Mouse (Mus musculus) CH12.LX (cell line): ENCODE measurements around the gene Med8.

Experiments used
- CHD2 ChIP-seq: IDR thresholded peaks from 2 replicates; pipeline ENCODE4 v1.6.1; 2011; ENCODE audit warnings: low read length, improper control_type of control experiment
- CTCF ChIP-seq, 2 experiments: IDR thresholded peaks in 1 of 2; conservative IDR thresholded peaks in 1 of 2; 2 replicates each; pipeline ENCODE4 v1.5.1; 2011 to 2012; ENCODE audit warnings: low read depth in 2 of 2, low read length in 2 of 2, improper control_type of control experiment in 1 of 2, inconsistent platforms in 1 of 2, mild to moderate bottlenecking in 1 of 2, moderate library complexity in 1 of 2
- EP300 ChIP-seq: IDR thresholded peaks from 2 replicates; pipeline ENCODE4 v1.6.1; 2011; ENCODE audit warnings: low read length, improper control_type of control experiment
- ETS1 ChIP-seq: conservative IDR thresholded peaks from 2 replicates; pipeline ENCODE4 v1.6.1; 2012; ENCODE audit warnings: low read depth, mild to moderate bottlenecking, inconsistent platforms, low read length, improper control_type of control experiment, moderate library complexity
- IRF4 ChIP-seq: IDR thresholded peaks from 2 replicates; pipeline ENCODE4 v1.6.1; 2014; ENCODE audit warnings: low read depth, mild to moderate bottlenecking, inconsistent platforms, low read length, improper control_type of control experiment
- KAT2A ChIP-seq: IDR thresholded peaks from 2 replicates; pipeline ENCODE4 v1.6.1; 2012; ENCODE audit warnings: low read length, improper control_type of control experiment, inconsistent platforms; ENCODE audit not compliant: insufficient replicate concordance
- MAFK ChIP-seq: IDR thresholded peaks from 2 replicates; pipeline ENCODE4 v1.6.1; 2011; ENCODE audit warnings: low read length, improper control_type of control experiment; ENCODE audit not compliant: insufficient replicate concordance
- MYC ChIP-seq: IDR thresholded peaks from 2 replicates; pipeline ENCODE4 v1.6.1; 2011; ENCODE audit warnings: low read depth, mild to moderate bottlenecking, improper control_type of control experiment, low read length
- POLR2A ChIP-seq: IDR thresholded peaks from 2 replicates; pipeline ENCODE4 v1.6.1; 2011; ENCODE audit warnings: low read depth, mild to moderate bottlenecking, improper control_type of control experiment, low read length
- USF1 ChIP-seq: IDR thresholded peaks from 2 replicates; pipeline ENCODE4 v1.6.1; 2014; ENCODE audit warnings: low read depth, mild to moderate bottlenecking, inconsistent platforms, low read length, improper control_type of control experiment
- USF2 ChIP-seq: conservative IDR thresholded peaks from 2 replicates; pipeline ENCODE4 v1.6.1; 2011; ENCODE audit warnings: low read depth, low read length, improper control_type of control experiment

- no peak for TF ChIP-seq EP300
- no peak for TF ChIP-seq CTCF (conservative IDR thresholded peaks at IDR 0.05 in 1 of 2, IDR thresholded peaks at IDR 0.05 in 1 of 2; ENCODE audit: low read depth in 2 of 2, low read length in 2 of 2)
- TF ChIP-seq IRF4: no peak
- no peak for TF ChIP-seq CHD2
- no peak for TF ChIP-seq USF1
- TF ChIP-seq USF2: no peak
- no peak for TF ChIP-seq MYC
- TF ChIP-seq POLR2A: no peak
- no peak for TF ChIP-seq MAFK
- TF ChIP-seq ETS1: no peak
- TF ChIP-seq KAT2A: no peak
Measured at GRCm38 (mm10) chr4:118432332-118432731, 23.2 kb downstream of the Med8 start.
